Mouse (Mus musculus) G1E (cell line): ENCODE data around the gene Adh1.

ENCODE experiments used
- CTCF ChIP-seq: IDR thresholded peaks from 2 replicates; pipeline ENCODE4 v1.5.1; 2012; ENCODE audit warnings: low read depth, low read length, inconsistent platforms, mixed read lengths
- GATA1 ChIP-seq: IDR thresholded peaks from 2 replicates; pipeline ENCODE4 v1.6.1; 2012; ENCODE audit warnings: borderline replicate concordance, low read length, inconsistent platforms, mixed read lengths
- POLR2AphosphoS5 ChIP-seq: IDR thresholded peaks from 2 replicates; pipeline ENCODE4 v1.6.1; 2012; ENCODE audit warnings: low read depth, low read length, inconsistent platforms; ENCODE audit not compliant: insufficient replicate concordance
- TAL1 ChIP-seq: conservative IDR thresholded peaks from 2 replicates; pipeline ENCODE4 v1.6.1; 2012; ENCODE audit warnings: low read depth, low read length, inconsistent platforms, mixed read lengths

GRCm38 (mm10) chr3:138225853-138226252 lies 34.9 kb upstream of the Adh1 start:
- no peak for TF ChIP-seq CTCF
- no peak for TF ChIP-seq GATA1
- no peak for TF ChIP-seq TAL1
- TF ChIP-seq POLR2AphosphoS5: no peak
